Mouse (Mus musculus): ENCODE measurements around the gene Galnt2.

GRCm38 (mm10) chr8:124193992-124194391 is 37.2 kb upstream of the Galnt2 start:
- TF ChIP-seq NANOG (IDR thresholded peaks at IDR 0.05; ENCODE audit: borderline replicate concordance, low read length) (no peak), CTCF (conservative IDR thresholded peaks at IDR 0.05; ENCODE audit: low read length) (no peak)
